Mouse (Mus musculus) adrenal gland (tissue): ENCODE measurements around the gene Crim1.

Experiments used
- intact Hi-C: fragments of 180-260 bp; cut with DNase I; formaldehyde crosslinking; loops from one replicate; pipeline ENCODE4 v1.15.1; 2025

Crim1 gene

DNA sequence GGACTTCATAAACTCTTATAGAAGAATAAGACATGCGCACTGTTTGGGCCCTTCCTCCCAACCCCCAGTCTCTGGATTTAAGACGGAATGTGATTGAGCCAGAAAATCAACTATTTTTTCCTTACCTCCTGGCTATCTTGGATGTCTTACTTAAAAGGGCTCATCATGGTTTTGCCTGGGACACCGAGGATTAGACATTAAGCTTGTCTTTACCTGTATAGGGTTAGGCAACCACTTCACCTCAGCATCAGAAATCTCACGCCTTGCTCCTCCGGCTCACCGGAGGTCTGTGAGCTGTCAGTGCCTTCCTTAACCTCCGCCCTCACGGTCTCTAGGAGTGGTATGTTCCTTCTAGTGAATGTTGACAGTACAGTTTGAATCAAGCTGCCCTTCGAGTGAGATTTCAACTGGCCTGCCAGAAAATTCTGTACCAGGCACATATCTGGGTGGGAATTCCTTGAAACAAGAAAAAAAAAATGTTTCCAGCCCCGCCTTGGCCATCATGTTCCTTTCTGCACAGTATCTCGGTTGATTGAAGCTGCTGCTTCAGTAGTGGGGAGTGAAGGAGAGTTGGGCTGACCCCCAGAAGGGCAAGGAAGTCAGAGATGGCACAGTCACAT is 121.3 kb downstream of the Crim1 start:
- intact Hi-C loops: no loop called here

DNA sequence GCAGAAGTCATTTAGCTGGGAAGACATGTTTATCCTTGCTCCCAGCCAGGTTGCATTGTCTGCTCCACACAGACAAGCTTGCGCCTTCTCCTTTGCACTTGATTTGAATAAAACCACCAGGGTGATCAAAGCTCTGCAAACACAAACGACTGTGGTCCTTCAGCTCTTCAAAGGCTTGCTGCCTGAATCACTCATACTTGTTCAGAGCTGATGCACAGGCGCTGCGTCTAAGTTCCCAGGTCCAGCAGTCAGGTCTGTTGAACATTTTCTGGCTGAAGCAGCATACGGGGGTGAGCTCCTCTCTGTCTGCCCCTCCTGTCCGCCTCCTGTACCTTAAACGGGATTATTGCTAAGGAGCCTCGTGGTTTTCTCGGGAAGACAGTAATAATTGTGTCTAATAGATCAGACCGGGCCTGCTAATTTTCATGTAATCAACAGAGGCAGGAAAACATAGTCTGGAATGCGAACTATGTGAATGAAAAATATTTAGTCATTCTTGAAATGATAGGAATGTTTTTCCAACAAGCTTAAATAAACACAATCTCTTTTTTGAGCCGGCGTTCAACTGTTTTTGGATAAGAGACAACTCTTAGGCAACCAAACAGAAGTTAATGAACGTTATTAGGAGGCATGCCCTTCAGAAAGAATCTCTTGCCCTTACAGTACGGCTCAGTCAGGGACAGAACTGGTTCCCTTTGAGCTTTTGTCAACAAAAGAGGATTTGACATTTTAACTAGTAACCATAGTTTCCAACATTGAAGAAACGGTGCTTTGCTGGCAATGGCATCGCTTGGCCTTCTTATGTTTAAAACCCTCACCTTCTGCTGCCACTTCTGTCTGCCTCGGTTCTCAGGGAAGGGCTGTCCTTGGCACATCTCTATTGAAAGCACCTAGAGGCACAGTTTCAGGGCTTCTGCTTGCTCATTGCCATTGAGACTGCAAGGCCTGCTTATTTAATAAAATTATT is 122.6 kb downstream of the Crim1 start:
- intact Hi-C loops: no loop called here

DNA sequence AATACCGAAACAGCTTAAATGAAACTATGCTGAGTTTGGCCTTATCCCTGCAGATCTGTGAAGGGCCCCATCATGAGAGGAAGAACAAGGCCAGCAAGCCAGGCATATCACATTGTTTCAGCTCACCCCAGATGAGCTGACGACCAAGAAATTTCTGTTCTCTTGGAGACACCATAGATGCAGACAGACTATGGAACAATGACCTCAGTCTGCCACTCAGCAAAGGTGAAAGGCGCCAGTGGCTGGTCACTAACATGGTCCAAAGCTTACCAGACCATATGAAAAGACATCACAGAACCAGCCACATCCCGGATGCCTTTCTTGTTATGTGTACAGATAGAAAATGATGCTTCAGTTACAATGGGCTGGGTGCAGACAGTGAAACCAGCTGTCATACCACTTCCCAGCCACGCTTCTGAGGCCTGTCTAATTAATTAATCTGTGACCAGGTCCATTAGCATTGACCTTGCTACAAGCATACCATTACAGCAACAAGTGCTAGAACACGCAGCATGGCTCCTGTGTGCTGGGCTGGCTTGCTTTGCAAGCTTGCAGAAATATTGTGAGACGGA is 125.8 kb downstream of the Crim1 start:
- intact Hi-C loops: no loop called here

DNA sequence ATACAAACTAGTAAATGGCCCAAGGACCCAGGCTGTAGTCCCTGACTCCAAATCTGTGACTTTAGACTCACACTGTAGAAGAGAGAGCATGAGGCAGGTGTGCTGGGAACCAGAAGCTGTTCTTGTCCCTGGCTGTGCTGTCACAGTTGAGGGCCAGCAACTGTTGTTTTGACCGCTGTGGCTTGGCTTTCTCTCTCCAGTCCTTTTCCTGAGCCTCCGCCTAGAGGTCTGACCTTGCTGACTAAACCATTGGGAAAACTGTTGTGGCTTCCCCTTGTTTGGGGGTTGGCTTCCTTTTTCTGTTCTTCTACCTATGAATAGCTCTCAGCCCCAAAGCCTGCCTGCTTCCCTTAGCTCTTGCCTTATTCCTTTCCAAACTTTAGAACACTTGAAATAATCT is 126.3 kb downstream of the Crim1 start:
- intact Hi-C loops: no loop called here

DNA sequence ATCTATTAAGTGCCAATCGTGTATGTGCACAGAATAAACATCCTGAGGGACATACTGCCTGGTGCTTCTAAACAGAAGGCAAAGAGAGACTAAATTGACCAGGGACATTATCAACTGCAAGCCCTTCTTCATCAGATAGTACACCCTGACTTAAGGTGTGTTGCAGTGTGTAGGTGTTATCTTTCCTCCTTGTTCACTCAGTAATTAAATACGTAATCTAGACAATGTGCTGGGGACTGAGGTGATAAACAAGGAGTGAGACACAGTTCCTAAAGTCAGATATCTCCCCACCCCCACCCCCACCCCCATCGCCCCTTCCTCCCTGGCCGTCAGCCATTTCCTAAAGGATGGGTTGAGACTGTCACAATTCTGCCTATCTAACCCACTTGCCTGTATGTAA is 127.1 kb downstream of the Crim1 start:
- intact Hi-C loops: no loop called here

DNA sequence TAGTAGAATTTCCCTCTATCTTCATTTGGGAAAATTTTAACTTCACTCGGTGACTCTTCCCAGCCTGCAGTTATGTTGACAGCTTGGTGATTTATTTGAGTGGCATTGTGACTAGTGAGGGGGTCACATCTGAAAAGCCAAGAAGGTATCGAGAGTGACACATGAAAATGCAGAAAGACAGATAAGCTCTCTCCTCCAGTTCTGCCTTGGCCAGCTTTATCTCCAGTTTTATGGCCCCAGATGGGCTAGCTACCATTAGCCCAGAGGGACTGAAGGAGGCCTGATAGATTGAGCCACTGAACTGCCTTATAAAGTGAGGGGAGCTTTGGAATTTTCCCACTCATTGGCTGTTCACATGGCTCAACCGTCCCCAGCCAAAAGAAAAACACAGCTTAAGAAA is 128.2 kb downstream of the Crim1 start:
- intact Hi-C loops: no loop called here

DNA sequence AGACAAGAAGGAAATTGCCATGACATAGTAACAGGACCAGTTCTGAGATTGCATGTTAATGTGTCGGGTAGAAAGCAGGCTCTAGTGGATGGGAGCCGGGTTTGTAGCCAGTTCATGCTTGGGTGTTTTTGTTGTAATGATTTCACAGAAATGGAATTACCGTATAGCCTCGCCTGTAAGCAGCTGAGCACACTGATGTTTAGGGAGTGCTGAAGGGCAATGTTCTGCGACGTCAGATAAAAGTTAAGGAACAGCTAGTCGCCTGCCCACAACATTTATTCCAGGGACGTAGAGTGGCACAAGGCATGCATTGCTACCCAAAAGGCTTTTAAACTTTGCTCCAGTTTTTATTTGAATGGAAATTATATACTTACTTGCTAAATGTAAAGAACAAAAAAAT is 131.4 kb downstream of the Crim1 start:
- intact Hi-C loops: no loop called here

DNA sequence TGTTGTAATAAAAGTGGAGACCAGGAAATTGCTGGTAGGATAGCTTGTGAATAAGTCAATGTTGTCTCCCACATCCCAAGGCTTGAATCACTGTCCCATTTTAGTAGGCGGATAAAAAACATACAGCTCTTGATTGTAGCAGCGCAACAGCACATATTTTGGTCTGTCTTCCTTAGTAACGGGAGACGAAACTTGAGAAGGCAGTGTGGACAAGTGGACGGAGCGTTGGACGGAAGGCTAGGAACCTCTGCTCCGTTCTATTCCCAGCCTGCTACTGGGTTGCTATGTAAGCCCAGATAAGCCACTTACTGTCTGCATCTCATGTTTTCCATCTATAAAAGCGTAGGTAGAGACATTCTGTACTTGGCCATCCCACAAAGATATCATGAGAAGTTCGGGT is 133.2 kb downstream of the Crim1 start:
- intact Hi-C loops: no loop called here

DNA sequence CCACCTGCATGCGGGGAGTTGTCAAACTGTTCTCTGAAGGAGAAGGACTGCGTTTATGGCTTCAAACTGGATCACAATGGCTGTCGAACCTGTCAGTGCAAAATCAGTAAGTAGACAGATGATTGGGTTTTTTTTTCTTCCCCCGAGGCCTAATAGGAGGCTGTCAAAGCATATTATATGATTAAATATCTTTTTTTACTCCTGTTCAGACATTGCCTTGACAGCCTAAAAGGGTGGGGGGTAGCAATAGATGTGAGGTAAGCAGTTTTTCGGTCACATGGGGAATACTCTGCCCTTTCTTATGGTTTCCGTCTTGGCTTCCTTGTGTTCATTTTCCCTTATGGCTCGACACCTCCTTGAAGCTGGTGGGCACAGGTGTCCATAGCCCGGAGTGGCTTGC is 135.2 kb downstream of the Crim1 start:
- intact Hi-C loops: no loop called here

DNA sequence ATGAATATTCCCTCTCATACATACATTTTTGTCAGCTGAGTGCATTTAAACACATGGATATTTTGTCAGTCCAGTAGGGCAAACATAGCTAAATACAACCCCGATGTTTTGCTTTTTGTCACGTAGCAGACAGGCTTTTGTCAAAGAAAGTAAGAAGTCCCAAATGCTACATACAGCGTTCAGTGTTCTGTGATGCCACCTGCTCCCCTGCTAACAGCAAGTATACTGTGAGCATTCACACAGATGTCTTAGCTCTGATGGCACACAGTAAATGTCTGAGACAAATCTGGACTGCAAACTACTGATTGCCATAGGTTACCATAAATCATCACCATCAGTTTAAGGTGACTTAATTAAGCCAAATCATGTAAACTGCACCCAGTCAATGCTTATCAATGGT is 143.6 kb downstream of the Crim1 start:
- intact Hi-C loops: no loop called here

DNA sequence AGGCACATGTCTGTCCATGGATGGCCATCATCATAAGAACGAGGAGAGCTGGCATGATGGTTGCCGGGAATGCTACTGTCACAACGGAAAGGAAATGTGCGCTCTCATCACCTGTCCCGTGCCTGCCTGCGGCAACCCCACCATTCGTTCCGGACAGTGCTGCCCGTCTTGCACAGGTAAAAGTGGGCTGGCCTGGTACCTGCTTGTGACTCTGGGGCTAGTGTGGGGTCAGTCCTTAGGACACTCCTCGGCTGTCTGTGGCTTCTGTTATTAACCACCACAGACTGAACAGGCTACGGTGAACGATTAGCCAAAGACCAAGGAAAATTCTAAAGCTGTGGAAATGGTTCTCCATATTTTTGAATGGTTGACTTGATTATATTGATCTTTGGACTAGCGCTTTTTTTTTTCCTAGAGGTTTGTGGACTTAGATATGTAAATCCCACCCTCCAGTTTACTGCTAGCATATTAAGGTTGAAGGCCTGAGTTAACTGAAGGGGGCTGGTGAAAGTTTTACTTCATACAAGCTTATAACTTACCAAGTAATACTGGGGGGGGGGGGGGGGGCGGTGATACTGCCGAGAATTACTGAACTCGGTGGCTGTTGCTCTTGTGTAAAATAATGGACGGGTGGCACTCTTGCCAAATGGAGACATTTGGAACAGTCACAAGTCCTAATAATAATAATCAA is 147.2 kb downstream of the Crim1 start:
- intact Hi-C loops: no loop called here

DNA sequence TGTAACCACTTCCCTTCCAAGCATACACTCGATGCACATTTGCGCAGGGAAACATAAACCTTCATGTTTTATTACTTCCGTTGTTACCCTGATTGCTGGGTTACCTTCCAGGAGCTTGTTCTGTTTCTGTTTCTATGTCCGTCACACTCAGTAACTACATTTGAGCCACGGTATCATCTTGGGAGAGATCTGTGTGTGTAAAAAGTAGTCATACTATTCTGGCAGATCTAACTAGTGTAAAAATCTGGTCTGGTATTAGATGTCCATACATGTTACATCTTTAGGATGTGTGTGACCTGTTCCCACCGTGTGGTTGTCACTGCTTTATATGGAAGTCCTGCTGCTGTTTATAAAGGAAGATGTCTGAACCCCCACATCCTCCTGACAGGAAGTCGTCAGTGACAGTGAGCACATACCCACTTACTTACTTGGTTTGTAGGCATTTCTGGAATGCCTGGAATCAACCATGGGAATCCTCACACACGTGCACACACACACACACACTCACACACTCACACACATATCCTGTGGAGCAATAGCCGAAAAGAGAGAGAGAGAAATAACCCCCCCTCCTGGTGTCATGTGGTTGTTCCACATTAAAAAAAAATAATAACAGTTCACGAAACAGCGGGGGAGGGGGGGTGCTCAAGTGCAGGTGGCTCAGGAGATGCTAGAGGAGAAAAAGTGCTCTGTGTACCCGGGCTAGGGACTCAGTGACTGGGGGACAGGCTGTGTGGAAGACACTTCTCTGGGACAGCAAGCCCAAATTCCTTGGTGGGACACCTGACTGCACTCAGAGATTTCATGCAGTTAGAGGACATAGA is 151.8 kb downstream of the Crim1 start:
- intact Hi-C loops: no loop called here

DNA sequence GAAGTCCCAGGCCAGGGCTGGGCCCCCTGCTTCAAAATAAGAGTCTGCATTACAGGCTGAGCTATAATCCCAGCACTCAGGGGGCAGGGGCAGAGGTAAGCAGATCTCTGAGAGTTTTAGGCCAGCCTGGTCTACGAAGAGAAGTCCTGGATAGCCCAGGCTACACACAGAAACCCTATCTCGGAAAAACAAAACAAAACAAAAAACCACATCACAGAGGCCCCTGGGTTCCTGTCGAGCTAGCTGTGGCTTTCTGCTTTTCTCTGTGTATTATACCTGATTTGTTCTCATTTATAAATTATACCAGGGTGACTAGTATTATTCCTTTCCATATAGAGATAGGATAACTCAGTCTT is 152.4 kb downstream of the Crim1 start:
- intact Hi-C loops: no loop called here

DNA sequence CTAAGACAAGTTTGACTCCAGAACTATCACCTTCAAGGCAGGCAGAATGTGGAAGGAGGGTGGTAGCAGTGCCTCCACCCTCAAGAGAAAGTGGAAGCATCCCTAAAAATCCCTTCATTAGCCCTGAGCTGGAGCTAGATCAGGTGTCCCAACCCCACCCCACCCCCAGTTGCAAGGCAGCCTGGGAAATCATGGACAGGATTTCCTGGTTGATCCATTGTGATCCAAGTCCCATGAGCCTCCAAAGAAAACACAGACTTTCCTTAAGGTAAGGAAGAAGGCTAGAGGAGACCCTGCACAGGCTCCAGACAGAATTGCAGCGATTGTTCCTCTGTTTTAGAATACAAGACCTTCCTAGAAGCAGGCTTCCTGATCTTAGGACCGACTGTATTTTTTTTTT is 154.4 kb downstream of the Crim1 start:
- intact Hi-C loops: no loop called here

DNA sequence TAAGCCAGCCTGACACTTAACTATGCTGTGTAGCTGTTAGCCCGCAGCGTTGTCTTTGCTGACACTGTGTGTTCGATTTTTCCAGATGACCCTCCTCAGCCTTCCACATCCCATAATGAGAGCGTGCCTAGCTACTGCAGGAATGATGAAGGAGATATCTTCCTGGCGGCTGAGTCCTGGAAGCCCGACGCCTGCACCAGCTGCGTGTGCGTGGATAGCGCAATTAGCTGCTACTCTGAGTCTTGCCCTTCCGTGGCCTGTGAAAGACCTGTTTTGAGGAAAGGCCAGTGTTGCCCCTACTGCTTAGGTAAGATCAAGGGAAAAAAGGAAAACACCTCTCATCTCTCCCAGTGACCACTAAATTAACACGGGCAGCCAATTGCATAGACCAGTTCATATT is 154.8 kb downstream of the Crim1 start:
- intact Hi-C loops: no loop called here

DNA sequence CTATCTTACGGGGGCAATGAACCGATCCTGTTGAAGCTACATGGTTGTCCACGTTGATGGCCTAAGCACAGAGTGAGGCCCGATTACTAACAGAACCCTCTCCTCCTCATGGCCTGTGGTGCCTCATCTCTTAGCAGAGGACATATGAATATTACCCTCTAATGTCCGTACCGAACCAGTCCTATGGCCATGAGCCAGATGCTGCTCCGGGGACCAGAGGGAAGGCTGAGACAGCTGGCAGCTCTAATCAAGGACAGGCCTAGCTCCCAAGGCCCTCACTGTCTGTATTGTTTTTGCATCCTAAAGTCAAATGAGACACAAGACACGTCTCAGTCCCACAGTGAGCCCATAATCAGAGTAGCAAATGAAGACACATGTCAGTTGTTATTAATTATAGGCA is 155.6 kb downstream of the Crim1 start:
- intact Hi-C loops: no loop called here

DNA sequence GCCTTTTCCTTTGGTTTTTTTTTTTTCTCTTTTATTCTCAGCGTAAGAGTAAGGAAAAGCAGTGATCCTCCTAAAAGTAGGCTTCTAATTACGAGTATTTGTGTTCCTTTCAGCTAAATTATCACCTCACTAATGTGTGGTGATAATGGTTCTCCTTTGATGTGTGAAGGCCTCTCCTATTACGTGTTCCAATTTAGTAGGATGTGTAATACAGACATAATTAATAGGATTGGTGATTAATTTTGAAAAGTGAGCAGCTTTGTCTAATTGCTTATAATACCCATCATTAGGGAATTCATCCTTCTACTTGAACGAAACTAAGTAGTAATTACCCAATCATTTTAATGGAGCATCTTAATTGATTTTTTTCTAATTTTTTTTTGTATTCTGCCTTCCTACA is 157.7 kb downstream of the Crim1 start:
- intact Hi-C loops: no loop called here

DNA sequence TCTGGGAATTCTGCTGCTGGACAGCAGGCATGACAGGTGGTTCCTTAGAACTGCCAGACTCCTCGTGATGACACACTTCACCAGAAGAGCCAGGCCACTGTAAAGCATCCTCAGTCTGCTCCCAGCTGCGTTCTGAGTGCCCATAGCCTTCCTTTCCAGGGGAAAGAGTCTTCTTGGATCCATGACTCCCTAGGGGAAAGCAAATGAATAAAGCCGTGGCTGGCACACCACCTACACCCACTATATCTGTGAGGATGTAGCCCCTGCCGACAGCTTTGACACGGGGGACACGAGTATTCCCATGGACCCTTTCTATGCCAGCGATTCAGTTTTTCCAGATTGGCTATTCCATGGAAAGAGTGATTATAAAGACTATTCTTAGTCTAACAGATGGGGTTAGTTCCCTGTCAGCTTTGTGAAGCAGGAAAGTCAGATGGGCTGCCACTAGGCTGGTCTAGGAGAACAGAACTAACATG is 158.2 kb downstream of the Crim1 start:
- intact Hi-C loops: no loop called here

DNA sequence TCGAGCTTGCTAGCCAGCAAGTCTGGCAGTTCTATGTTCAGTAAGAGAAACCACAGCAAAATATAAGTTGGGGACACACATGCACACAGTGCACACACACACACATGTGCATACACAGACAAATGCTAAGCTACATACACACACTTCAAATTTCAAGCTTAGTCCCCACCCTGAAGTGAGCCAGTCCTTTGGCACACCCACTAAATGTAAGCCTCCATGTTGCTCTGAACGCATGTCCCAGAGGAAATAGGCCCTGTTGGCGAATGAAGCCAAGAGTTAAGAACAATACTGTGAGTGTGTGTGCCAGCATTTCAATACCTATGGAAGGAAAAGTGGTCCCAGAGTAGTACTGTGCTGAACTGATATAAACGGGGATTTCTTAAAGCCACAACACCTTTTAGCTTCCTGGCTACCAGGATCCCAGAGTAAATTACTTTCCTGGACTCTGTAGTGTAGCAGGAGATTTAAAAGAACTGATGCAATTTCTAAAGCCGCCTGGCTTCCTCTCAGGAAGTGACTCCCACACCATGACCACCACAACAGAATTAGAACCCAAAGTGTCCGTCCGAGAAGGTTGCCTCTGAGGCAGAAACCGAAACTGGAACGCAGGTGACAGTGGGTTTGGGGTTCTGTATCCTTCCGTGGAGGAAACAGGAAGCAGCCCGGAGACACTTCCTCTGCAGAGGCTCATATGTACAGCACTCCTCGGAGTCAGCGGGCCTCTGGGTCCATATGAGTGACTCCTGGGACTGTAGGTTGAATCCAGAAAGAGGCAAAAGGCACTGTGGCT is 162.1 kb downstream of the Crim1 start:
- intact Hi-C loops: no loop called here
